Comparison of ENCODE assay signal across 9 mouse cellular contexts in the genomic region with DNA sequence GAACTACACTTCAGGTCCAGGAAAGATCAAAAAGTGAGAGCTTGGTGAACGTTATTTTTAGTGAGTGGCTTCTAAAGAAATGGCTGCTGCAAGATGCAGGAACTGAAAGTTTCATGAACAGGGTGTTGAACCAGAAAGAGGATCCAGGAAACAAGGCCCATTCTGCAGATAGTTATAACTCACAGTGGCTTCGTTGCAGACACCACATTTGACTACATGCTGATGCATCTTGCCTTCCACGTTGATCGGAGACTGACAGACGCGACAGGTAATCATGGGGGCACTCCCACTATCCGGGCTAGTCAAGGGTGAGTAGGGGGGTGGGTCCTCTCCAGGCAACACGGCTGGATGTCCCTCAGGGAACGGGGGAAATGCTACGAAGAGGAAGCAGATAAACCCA. TPM values are rescaled to one million over a fixed set of nuclear protein-coding genes. Genes with fewer than 3 reads are reported as not detected.
DNase-seq lines count a peak whose midpoint lies in the region; ATAC-seq lines count a peak whose summit lies in the region.
"Had no signal": no experiment of that assay in that cellular context is flagged by ENCODE, and none has a peak within 500 bp of the region (broad histone marks: within the 10 kb centered on the region; RNA-seq: fewer than 3 reads in every experiment).

No protein-coding gene starts in this region.

- H3K4me1 ChIP-seq in lung, embryonic 15.5 days: peaks cover 32% of the 10 kb centered on the region
- H3K4me1 ChIP-seq in forebrain, embryonic 12.5 days: peaks cover 37% of the 10 kb centered on the region
- peaks cover 21% of the 10 kb centered on the region for H3K4me1 ChIP-seq in limb, embryonic 12.5 days (replicated peaks)
- peaks cover 18% of the 10 kb centered on the region for H3K4me1 ChIP-seq in neural tube, embryonic 12.5 days

- DNase-seq in lung, adult 18-20 months: no peak
- DNase-seq in Muller cell, postnatal 12 days (ENCODE audit: inconsistent ontology term): no peak
- no peak for DNase-seq in cerebellum, adult 8-10 months

- H3K4me3 ChIP-seq in lung, embryonic 15.5 days: peak overlapping the region; percentile 99
- H3K4me3 ChIP-seq in forebrain, embryonic 12.5 days (replicated peaks): peak overlapping the region; percentile 93
- H3K4me3 ChIP-seq in limb, embryonic 12.5 days (replicated peaks): peak overlapping the region; percentile 95
- H3K4me3 ChIP-seq in neural tube, embryonic 12.5 days: peak overlapping the region; percentile 95

- WGBS in lung, embryonic 15.5 days: 16% methylated on average over 10 of the region's 10 CpGs
- whole genome bisulfite sequencing in forebrain, embryonic 12.5 days: 24% methylated on average over 10 of the region's 10 CpGs
- WGBS in limb, embryonic 12.5 days: 18% methylated on average over 10 of the region's 10 CpGs
- 19% methylated on average over 10 of the region's 10 CpGs for WGBS in neural tube, embryonic 12.5 days

- no peak for ATAC-seq in lung, embryonic 15.5 days (ENCODE audit: borderline replicate concordance, extremely low read depth, low FRiP score, low TSS enrichment)
- ATAC-seq in forebrain, embryonic 12.5 days (ENCODE audit: low FRiP score): no peak
- no peak for ATAC-seq in limb, embryonic 12.5 days (ENCODE audit: insufficient number of reproducible peaks, insufficient read depth, low FRiP score, low TSS enrichment, low read depth)
- ATAC-seq in neural tube, embryonic 12.5 days (ENCODE audit: low FRiP score, low read depth): no peak
- ATAC-seq in megakaryocyte-erythroid progenitor cell, adult 5-6 weeks (replicated peaks; ENCODE audit: low FRiP score, low TSS enrichment, poor library complexity, severe bottlenecking): no peak

- H3K27me3 ChIP-seq in lung, embryonic 15.5 days: no peaks in the 10 kb centered on the region
- no peaks in the 10 kb centered on the region for H3K27me3 ChIP-seq in forebrain, embryonic 12.5 days
- no peaks in the 10 kb centered on the region for H3K27me3 ChIP-seq in limb, embryonic 12.5 days
- H3K27me3 ChIP-seq in neural tube, embryonic 12.5 days (replicated peaks): no peaks in the 10 kb centered on the region

- H3K9me3 ChIP-seq in lung, embryonic 15.5 days: no peaks in the 10 kb centered on the region
- no peaks in the 10 kb centered on the region for H3K9me3 ChIP-seq in forebrain, embryonic 12.5 days
- no peaks in the 10 kb centered on the region for H3K9me3 ChIP-seq in limb, embryonic 12.5 days
- H3K9me3 ChIP-seq in neural tube, embryonic 12.5 days: no peaks in the 10 kb centered on the region

- peak overlapping the region; percentile 97 for H3K9ac ChIP-seq in lung, embryonic 15.5 days
- peak overlapping the region; percentile 96 for H3K9ac ChIP-seq in forebrain, embryonic 12.5 days
- peak overlapping the region; percentile 91 for H3K9ac ChIP-seq in limb, embryonic 12.5 days (replicated peaks)
- H3K9ac ChIP-seq in neural tube, embryonic 12.5 days: peak overlapping the region; percentile 94

- peak overlapping the region; percentile 84 for H3K4me2 ChIP-seq in lung, embryonic 15.5 days
- H3K4me2 ChIP-seq in forebrain, embryonic 12.5 days: peak overlapping the region; percentile 89
- H3K4me2 ChIP-seq in limb, embryonic 12.5 days: peak overlapping the region; percentile 69
- peak overlapping the region; percentile 86 for H3K4me2 ChIP-seq in neural tube, embryonic 12.5 days (replicated peaks)

- peak overlapping the region; percentile 90 for H3K27ac ChIP-seq in lung, embryonic 15.5 days
- peak overlapping the region; percentile 85 for H3K27ac ChIP-seq in forebrain, embryonic 12.5 days
- peak overlapping the region; percentile 82; the same call in 1 of the 2 replicates for H3K27ac ChIP-seq in limb, embryonic 12.5 days
- no peak overlapping the region for H3K27ac ChIP-seq in neural tube, embryonic 12.5 days

- H3K36me3 ChIP-seq in lung, embryonic 15.5 days: peaks cover 35% of the 10 kb centered on the region
- H3K36me3 ChIP-seq in forebrain, embryonic 12.5 days (replicated peaks): peaks cover 34% of the 10 kb centered on the region
- peaks cover 36% of the 10 kb centered on the region for H3K36me3 ChIP-seq in limb, embryonic 12.5 days
- H3K36me3 ChIP-seq in neural tube, embryonic 12.5 days: peaks cover 34% of the 10 kb centered on the region

RNA-seq across cellular contexts. Expression of a gene that starts 0.7 kb away (rescaled TPM):
- 46.7 and 53.4 TPM in 2 replicates for polyA plus RNA-seq in lung, embryonic 15.5 days (2015; fragmentation: Nextera tagmentation; extraction: Ambion mirVana)
- 67.3 and 73.1 TPM in 2 replicates for polyA plus RNA-seq in forebrain, embryonic 12.5 days (2016; fragmentation: Nextera tagmentation; extraction: Ambion mirVana)
- polyA plus RNA-seq in limb, embryonic 12.5 days (2016; fragmentation: Nextera tagmentation; extraction: Ambion mirVana): 58.7 and 59.1 TPM in 2 replicates
- polyA plus RNA-seq in neural tube, embryonic 12.5 days (2016; fragmentation: Nextera tagmentation; extraction: Ambion mirVana): 80.0 and 87.1 TPM in 2 replicates
- total RNA-seq in megakaryocyte-erythroid progenitor cell, adult 5-6 weeks (2014; fragmentation: Nextera tagmentation): 12.6 and 21.0 TPM in 2 replicates
- total RNA-seq in megakaryocyte-erythroid progenitor cell, adult 5-6 weeks (2017): 10.9 and 12.6 TPM in 2 replicates

RNA-seq across cellular contexts. Expression of a gene that starts 0.9 kb away (rescaled TPM):
- 68.1 and 69.5 TPM in 2 replicates for polyA plus RNA-seq in lung, embryonic 15.5 days (2015; fragmentation: Nextera tagmentation; extraction: Ambion mirVana)
- 43.8 and 44.3 TPM in 2 replicates for polyA plus RNA-seq in forebrain, embryonic 12.5 days (2016; fragmentation: Nextera tagmentation; extraction: Ambion mirVana)
- polyA plus RNA-seq in limb, embryonic 12.5 days (2016; fragmentation: Nextera tagmentation; extraction: Ambion mirVana): 61.5 and 67.2 TPM in 2 replicates
- polyA plus RNA-seq in neural tube, embryonic 12.5 days (2016; fragmentation: Nextera tagmentation; extraction: Ambion mirVana): 38.6 and 39.9 TPM in 2 replicates
- total RNA-seq in megakaryocyte-erythroid progenitor cell, adult 5-6 weeks (2014; fragmentation: Nextera tagmentation): 297 and 354 TPM in 2 replicates
- 162 and 277 TPM in 2 replicates for total RNA-seq in megakaryocyte-erythroid progenitor cell, adult 5-6 weeks (2017)

RNA-seq across cellular contexts. Expression of a gene that starts 5.2 kb away (rescaled TPM):
- 222 and 228 TPM in 2 replicates for polyA plus RNA-seq in lung, embryonic 15.5 days (2015; fragmentation: Nextera tagmentation; extraction: Ambion mirVana)
- polyA plus RNA-seq in forebrain, embryonic 12.5 days (2016; fragmentation: Nextera tagmentation; extraction: Ambion mirVana): 346 and 350 TPM in 2 replicates
- polyA plus RNA-seq in limb, embryonic 12.5 days (2016; fragmentation: Nextera tagmentation; extraction: Ambion mirVana): 350 and 374 TPM in 2 replicates
- polyA plus RNA-seq in neural tube, embryonic 12.5 days (2016; fragmentation: Nextera tagmentation; extraction: Ambion mirVana): 272 and 279 TPM in 2 replicates
- total RNA-seq in megakaryocyte-erythroid progenitor cell, adult 5-6 weeks (2014; fragmentation: Nextera tagmentation): 152 and 166 TPM in 2 replicates
- 202 and 220 TPM in 2 replicates for total RNA-seq in megakaryocyte-erythroid progenitor cell, adult 5-6 weeks (2017)

RNA-seq across cellular contexts. Expression of a gene that starts 5.3 kb away (rescaled TPM):
- 174 and 176 TPM in 2 replicates for polyA plus RNA-seq in lung, embryonic 15.5 days (2015; fragmentation: Nextera tagmentation; extraction: Ambion mirVana)
- 141 TPM in 2 replicates for polyA plus RNA-seq in forebrain, embryonic 12.5 days (2016; fragmentation: Nextera tagmentation; extraction: Ambion mirVana)
- polyA plus RNA-seq in limb, embryonic 12.5 days (2016; fragmentation: Nextera tagmentation; extraction: Ambion mirVana): 168 and 171 TPM in 2 replicates
- polyA plus RNA-seq in neural tube, embryonic 12.5 days (2016; fragmentation: Nextera tagmentation; extraction: Ambion mirVana): 120 and 129 TPM in 2 replicates
- total RNA-seq in megakaryocyte-erythroid progenitor cell, adult 5-6 weeks (2014; fragmentation: Nextera tagmentation): 76.3 and 83.3 TPM in 2 replicates
- total RNA-seq in megakaryocyte-erythroid progenitor cell, adult 5-6 weeks (2017): 80.5 and 105 TPM in 2 replicates

RNA-seq across cellular contexts. Expression of a gene that starts 14.4 kb away (rescaled TPM):
- polyA plus RNA-seq in lung, embryonic 15.5 days (2015; fragmentation: Nextera tagmentation; extraction: Ambion mirVana): not detected in 2 replicates
- not detected in 2 replicates for polyA plus RNA-seq in forebrain, embryonic 12.5 days (2016; fragmentation: Nextera tagmentation; extraction: Ambion mirVana)
- not detected in 2 replicates for polyA plus RNA-seq in limb, embryonic 12.5 days (2016; fragmentation: Nextera tagmentation; extraction: Ambion mirVana)
- polyA plus RNA-seq in neural tube, embryonic 12.5 days (2016; fragmentation: Nextera tagmentation; extraction: Ambion mirVana): not detected in 2 replicates
- total RNA-seq in megakaryocyte-erythroid progenitor cell, adult 5-6 weeks (2014; fragmentation: Nextera tagmentation): not detected in 2 replicates
- total RNA-seq in megakaryocyte-erythroid progenitor cell, adult 5-6 weeks (2017): 194 and 233 TPM in 2 replicates
- total RNA-seq: neutrophil, adult 5-6 weeks had no signal
